Mouse (Mus musculus) liver, adult 2 months (tissue): ENCODE data around the gene Phldb3.

Experiments
- CTCF ChIP-seq: fragments of 200-500 bp; IDR thresholded peaks from 2 replicates; pipeline ENCODE4 v1.5.1; 2011; ENCODE audit warnings: low read depth, low read length, control low read depth
- POLR2A ChIP-seq: fragments of 200-500 bp; IDR thresholded peaks from 2 replicates; pipeline ENCODE4 v1.6.1; 2011; ENCODE audit warnings: low read length, control low read depth; ENCODE audit not compliant: insufficient read depth; ENCODE audit errors: extremely low read depth

GRCm38 (mm10) chr7:24610144-24610878 is at the start of gene Phldb3:
- no peak for TF ChIP-seq CTCF
- 0 out of 2 replicates have a peak, but pooled peaks have one; percentile 18 for TF ChIP-seq POLR2A
